Mouse (Mus musculus) liver, adult 2 months (tissue): ENCODE data around the gene Acsl1. TPM values are rescaled to one million over a fixed set of nuclear protein-coding genes. Genes with fewer than 3 reads are reported as not detected.

Source experiments
- DNase-seq: peaks from one replicate; pipeline ENCODE4 v3.0.0-alpha.2; 2011; ENCODE audit warnings: low read depth, low spot score; ENCODE audit errors: extremely low read depth
- H3K27ac ChIP-seq: fragments of 200-500 bp; replicated peaks from 2 replicates; pipeline ENCODE4 v1.5.1; 2012; ENCODE audit warnings: low read depth, mild to moderate bottlenecking, control low read depth, inconsistent platforms, low read length; ENCODE audit not compliant: insufficient read depth
- H3K27me3 ChIP-seq: fragments of 200-500 bp; 2 replicates; pipeline ENCODE4 v1.6.1; 2012; ENCODE audit warnings: mild to moderate bottlenecking, moderate library complexity, low read length, inconsistent platforms; ENCODE audit not compliant: control insufficient read depth, insufficient read depth
- H3K36me3 ChIP-seq: fragments of 200-500 bp; 2 replicates; pipeline ENCODE4 v1.6.1; 2012; ENCODE audit warnings: low read length, inconsistent platforms; ENCODE audit not compliant: control insufficient read depth, insufficient read depth
- H3K4me1 ChIP-seq: fragments of 200-500 bp; 2 replicates; pipeline ENCODE4 v1.6.1; 2011; ENCODE audit warnings: low read length; ENCODE audit not compliant: control insufficient read depth, insufficient read depth
- H3K4me3 ChIP-seq: fragments of 200-500 bp; 2 replicates; pipeline ENCODE4 v1.5.1; 2011; ENCODE audit warnings: low read depth, mild to moderate bottlenecking, control low read depth, low read length, moderate library complexity; ENCODE audit not compliant: insufficient read depth
- H3K79me2 ChIP-seq: fragments of 200-500 bp; 2 replicates; pipeline ENCODE4 v1.6.1; 2012; ENCODE audit warnings: inconsistent platforms, mild to moderate bottlenecking, low read length, moderate library complexity; ENCODE audit not compliant: control insufficient read depth, insufficient read depth
- H3K9ac ChIP-seq: fragments of 200-500 bp; 2 replicates; pipeline ENCODE4 v1.6.1; 2012; ENCODE audit warnings: low read depth, mild to moderate bottlenecking, control low read depth, inconsistent platforms, low read length
- CTCF ChIP-seq: fragments of 200-500 bp; IDR thresholded peaks from 2 replicates; pipeline ENCODE4 v1.5.1; 2011; ENCODE audit warnings: low read depth, low read length, control low read depth
- POLR2A ChIP-seq: fragments of 200-500 bp; IDR thresholded peaks from 2 replicates; pipeline ENCODE4 v1.6.1; 2011; ENCODE audit warnings: low read length, control low read depth; ENCODE audit not compliant: insufficient read depth; ENCODE audit errors: extremely low read depth
- WGBS: fragments of 180-500 bp; shearing (Covaris S2); methylation state at CpG from one replicate; pipeline ENCODE4 v1.1.7; 2018; 5-methylcytosine and 5-hydroxymethylcytosine counted together
- polyA plus RNA-seq: library from polyadenylated mRNA; depleted of rRNA; stranded (reverse); fragments of >200 nt; gene quantifications from 2 replicates; pipeline ENCODE4 v1.2.3, GENCODE M21; 2012
- total RNA-seq: library from RNA; depleted of rRNA; stranded (reverse); fragments of >200 nt; gene quantifications from 2 replicates; pipeline ENCODE4 v1.2.3, GENCODE M21; 2014

Acsl1 gene
- total and polyA plus RNA-seq, 2 experiments = 322 to 447 TPM

GRCm38 (mm10) chr8:46547245-46547644 lies 76.4 kb downstream of the Acsl1 start:
- TF ChIP-seq CTCF (peak; percentile 36; the same call in 1 of the 2 replicates), POLR2A (no peak)
- Histone ChIP-seq H3K4me1 (peaks cover 3% of the 10 kb centered on the region), H3K27me3 (no peaks in the 10 kb centered on the region), H3K79me2 (no peaks in the 10 kb centered on the region), H3K4me3 (no peak overlapping the region), H3K27ac (peak overlapping the region; percentile 68), H3K36me3 (no peaks in the 10 kb centered on the region), H3K9ac (0 out of 2 replicates have a peak overlapping the region, but pooled peaks have one; percentile 18)
- DNase-seq = peak; percentile 82
- WGBS = 13% methylated on average over 4 of the region's 4 CpGs

- H3K36me3 ChIP-seq = no peaks in the 10 kb centered on the region
- no peak overlapping the region for H3K27ac ChIP-seq
- H3K27me3 ChIP-seq = no peaks in the 10 kb centered on the region
- 77% methylated on average over 8 of the region's 8 CpGs for WGBS
- peaks cover 3% of the 10 kb centered on the region; the same call in 1 of the 2 replicates for H3K4me1 ChIP-seq
- DNase-seq = peak; percentile 12
- H3K4me3 ChIP-seq = no peak overlapping the region
- TF ChIP-seq POLR2A = no peak
- H3K79me2 ChIP-seq = no peaks in the 10 kb centered on the region
- no peak overlapping the region for H3K9ac ChIP-seq
These were observed 79.2 kb downstream of the Acsl1 start for GRCm38 (mm10) chr8:46550058-46550457.

GRCm38 (mm10) chr8:46551029-46551428 lies 80.2 kb downstream of the Acsl1 start:
- H3K4me3 ChIP-seq = no peak overlapping the region
- DNase-seq = no peak
- 0 out of 2 replicates have a peak, but pooled peaks cover 3% of the 10 kb centered on the region for H3K4me1 ChIP-seq
- H3K79me2 ChIP-seq = no peaks in the 10 kb centered on the region
- TF ChIP-seq POLR2A (no peak), CTCF (no peak)
- H3K27ac ChIP-seq = no peak overlapping the region
- no peaks in the 10 kb centered on the region for H3K36me3 ChIP-seq
- WGBS = 28% methylated on average over 4 of the region's 4 CpGs
- no peaks in the 10 kb centered on the region for H3K27me3 ChIP-seq
- H3K9ac ChIP-seq = no peak overlapping the region

GRCm38 (mm10) chr8:46551615-46552440 lies 81.0 kb downstream of the Acsl1 start, which contains the start of gene Cenpu:
Cenpu (plus strand) TSS chr8:46552028.
- WGBS = under 1% methylated on average over 50 of the region's 50 CpGs

GRCm38 (mm10) chr8:46552441-46552765 lies 81.6 kb downstream of the Acsl1 start:
- no peaks in the 10 kb centered on the region for H3K4me1 ChIP-seq
- WGBS = 3% methylated on average over 10 of the region's 10 CpGs

More at GRCm38 (mm10) chr8:46551615-46552440, 81.0 kb downstream of the Acsl1 start, which contains the start of gene Cenpu:
- 0 out of 2 replicates have a peak, but pooled peaks cover 3% of the 10 kb centered on the region for H3K4me1 ChIP-seq
- no peak for TF ChIP-seq CTCF
- TF ChIP-seq POLR2A = no peak
- H3K27ac ChIP-seq = no peak within 1 kb of the TSS
- no peaks in the 10 kb centered on the region for H3K79me2 ChIP-seq
- no peaks in the 10 kb centered on the region for H3K27me3 ChIP-seq
- peak within 1 kb of the TSS; percentile 49 for H3K9ac ChIP-seq
- no peaks in the 10 kb centered on the region for H3K36me3 ChIP-seq
- H3K4me3 ChIP-seq = peak within 1 kb of the TSS; percentile 60
- DNase-seq = peak; percentile 97

GRCm38 (mm10) chr8:46559428-46559827 lies 88.6 kb downstream of the Acsl1 start:
- 87% methylated on average over 6 of the region's 6 CpGs for WGBS
- TF ChIP-seq CTCF (peak; percentile 68), POLR2A (no peak)
- no peaks in the 10 kb centered on the region for H3K36me3 ChIP-seq

More at GRCm38 (mm10) chr8:46552441-46552765, 81.6 kb downstream of the Acsl1 start:
- H3K79me2 ChIP-seq = no peaks in the 10 kb centered on the region
- H3K27ac ChIP-seq = no peak overlapping the region
- TF ChIP-seq POLR2A = no peak
- TF ChIP-seq CTCF = no peak
- H3K27me3 ChIP-seq = no peaks in the 10 kb centered on the region
- H3K9ac ChIP-seq = no peak overlapping the region
- DNase-seq = no peak
- H3K4me3 ChIP-seq = 0 out of 2 replicates have a peak overlapping the region, but pooled peaks have one; percentile 60
- H3K36me3 ChIP-seq = no peaks in the 10 kb centered on the region

More at GRCm38 (mm10) chr8:46559428-46559827, 88.6 kb downstream of the Acsl1 start:
- H3K79me2 ChIP-seq = no peaks in the 10 kb centered on the region
- H3K4me3 ChIP-seq = no peak overlapping the region
- H3K27ac ChIP-seq = no peak overlapping the region
- H3K9ac ChIP-seq = no peak overlapping the region
- no peaks in the 10 kb centered on the region for H3K27me3 ChIP-seq
- DNase-seq = peak; percentile 14
- no peaks in the 10 kb centered on the region for H3K4me1 ChIP-seq
